Mouse (Mus musculus): ENCODE results near the gene Ccdc89.
A peak's percentile ranks its signal among the peaks of the same experiment; 100 is the strongest.

Gene Ccdc89

GRCm38 (mm10) chr7:90426020-90427001 is at the start of gene Ccdc89:
Gene Ccdc89, plus strand, starts transcription at chr7:90426577.
- DNase-seq (ENCODE audit: low spot score in 2 of 2): peak in 1 of 2 experiments; percentile 50

GRCm38 (mm10) chr7:90384411-90384810 is 42.0 kb upstream of the Ccdc89 start:
- no peak for DNase-seq (ENCODE audit: low spot score in 2 of 2)

GRCm38 (mm10) chr7:90386885-90387459 is 39.4 kb upstream of the Ccdc89 start:
- DNase-seq (ENCODE audit: low spot score in 2 of 2): no peak

DNA sequence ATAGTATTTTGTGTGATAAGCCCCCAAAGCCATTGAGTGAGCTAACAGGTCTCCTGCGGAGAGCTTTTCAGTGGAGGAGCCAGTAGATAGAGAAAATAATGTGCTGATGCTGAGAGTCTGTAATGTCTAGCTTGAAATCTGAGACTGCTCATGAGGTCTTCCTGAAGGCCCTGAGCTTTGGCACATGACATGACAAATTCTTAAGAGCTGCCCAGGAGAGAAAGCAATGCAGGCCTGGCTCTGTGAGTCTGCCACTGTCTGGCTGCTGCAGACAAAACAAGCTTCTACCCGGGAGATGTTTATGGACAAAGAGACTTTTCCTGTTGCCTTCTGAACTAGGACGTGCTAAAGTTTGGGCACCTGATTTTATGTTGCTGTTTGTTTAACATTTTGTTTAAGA is 36.6 kb upstream of the Ccdc89 start:
- no peak for DNase-seq (ENCODE audit: low spot score in 2 of 2)

DNA sequence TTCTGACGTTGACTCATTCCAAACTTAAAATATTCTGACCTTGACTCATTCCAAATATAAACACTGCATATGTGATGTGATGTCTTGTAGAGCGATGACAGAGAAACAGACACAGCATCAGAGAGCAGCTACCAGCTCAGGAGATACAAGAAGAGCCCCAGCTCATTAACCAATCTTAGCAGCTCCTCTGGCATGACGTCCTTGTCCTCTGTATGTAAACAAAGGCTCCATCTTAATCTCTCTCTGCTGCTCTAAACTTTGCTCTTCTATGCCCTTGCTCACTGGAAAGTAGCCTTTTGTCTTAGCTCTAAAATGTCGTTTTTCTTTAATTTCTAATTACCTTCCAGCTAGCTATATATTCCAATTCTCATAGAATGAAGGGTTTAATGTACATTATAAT is 31.3 kb upstream of the Ccdc89 start:
- no peak for DNase-seq (ENCODE audit: low spot score in 2 of 2)

- DNase-seq (ENCODE audit: low spot score in 2 of 2): no peak
Observed at GRCm38 (mm10) chr7:90395928-90396327, 30.4 kb upstream of the Ccdc89 start.

GRCm38 (mm10) chr7:90409934-90410333 is 16.4 kb upstream of the Ccdc89 start:
- peak; percentile 35 to 73 for DNase-seq (ENCODE audit: low spot score in 2 of 2)

- no peak for DNase-seq (ENCODE audit: low spot score in 2 of 2)
Observed at GRCm38 (mm10) chr7:90427006-90427405, 629 bp downstream of the Ccdc89 start.

DNA sequence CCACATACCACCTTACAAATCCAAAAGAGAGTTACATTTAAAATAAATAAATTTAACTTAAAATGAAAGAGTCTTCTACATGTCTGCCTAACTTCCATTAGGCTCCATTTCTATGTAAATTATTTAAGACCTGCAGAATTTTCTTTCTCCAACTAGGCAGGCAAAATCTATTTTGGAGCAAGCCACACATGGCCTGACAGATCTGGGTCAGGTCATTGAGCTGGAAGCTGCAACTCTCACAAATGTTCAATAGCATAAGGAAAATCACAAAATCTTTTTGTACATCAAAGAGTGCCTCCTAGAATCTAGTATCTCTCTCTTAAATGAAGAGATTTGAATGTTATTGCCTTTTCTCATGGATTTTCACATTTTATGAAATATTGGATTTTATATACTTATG is 5.8 kb downstream of the Ccdc89 start:
- DNase-seq (ENCODE audit: low spot score in 2 of 2): no peak

DNA sequence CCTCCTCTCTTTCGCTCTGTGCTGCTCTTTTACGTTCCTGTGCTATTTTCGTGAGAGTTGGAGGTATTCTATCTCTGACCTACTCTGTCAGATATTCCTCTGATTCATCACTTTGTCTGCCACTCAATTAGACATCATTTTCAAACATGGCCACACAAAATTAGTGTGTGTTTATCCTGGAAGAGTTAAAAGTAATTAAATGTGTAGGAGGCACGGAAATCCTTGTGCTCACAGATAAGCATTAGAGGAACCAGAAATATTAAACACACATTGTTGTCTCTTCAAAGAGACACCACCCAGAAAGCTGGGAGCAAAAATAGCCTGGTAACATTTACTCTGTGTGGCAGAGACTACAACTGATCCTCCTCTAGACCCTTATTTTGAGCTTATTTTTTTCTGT is 13.7 kb downstream of the Ccdc89 start:
- DNase-seq (ENCODE audit: low spot score in 2 of 2): no peak

GRCm38 (mm10) chr7:90442070-90442469 is 15.7 kb downstream of the Ccdc89 start:
- no peak for DNase-seq (ENCODE audit: low spot score in 2 of 2)

DNA sequence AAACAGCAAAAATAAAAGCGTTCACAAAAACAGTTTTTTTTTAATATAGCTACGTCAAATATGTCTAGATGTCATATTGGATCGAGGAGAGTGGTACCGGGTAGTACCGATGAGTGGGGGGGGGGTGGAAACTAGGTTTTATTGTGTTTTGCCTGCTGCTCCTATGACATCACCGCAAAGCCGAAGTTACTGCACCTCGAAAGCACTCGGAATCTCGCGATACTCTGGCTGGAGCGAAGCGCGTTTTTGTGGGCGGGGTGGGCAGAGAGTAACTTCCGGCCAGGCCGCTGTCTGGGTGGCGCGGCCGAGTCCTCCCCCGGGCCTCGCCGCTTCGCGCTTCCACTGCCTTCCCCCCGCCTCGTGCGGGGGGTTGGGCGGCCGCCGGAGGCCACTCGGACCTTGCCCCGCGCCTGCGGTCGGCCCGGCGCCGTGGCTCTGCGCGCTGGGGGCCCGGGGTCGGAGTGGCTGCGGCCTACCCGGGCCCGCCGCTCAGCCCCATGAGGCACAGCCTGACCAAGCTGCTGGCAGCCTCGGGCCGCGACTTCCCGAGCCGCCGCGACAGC is 16.2 kb downstream of the Ccdc89 start, which contains the start of gene Crebzf:
TSS of gene Crebzf (plus strand) at position 212 of the 563 bp plus-strand sequence.
- peak; percentile 92 to 97 for DNase-seq (ENCODE audit: low spot score in 2 of 2)

DNA sequence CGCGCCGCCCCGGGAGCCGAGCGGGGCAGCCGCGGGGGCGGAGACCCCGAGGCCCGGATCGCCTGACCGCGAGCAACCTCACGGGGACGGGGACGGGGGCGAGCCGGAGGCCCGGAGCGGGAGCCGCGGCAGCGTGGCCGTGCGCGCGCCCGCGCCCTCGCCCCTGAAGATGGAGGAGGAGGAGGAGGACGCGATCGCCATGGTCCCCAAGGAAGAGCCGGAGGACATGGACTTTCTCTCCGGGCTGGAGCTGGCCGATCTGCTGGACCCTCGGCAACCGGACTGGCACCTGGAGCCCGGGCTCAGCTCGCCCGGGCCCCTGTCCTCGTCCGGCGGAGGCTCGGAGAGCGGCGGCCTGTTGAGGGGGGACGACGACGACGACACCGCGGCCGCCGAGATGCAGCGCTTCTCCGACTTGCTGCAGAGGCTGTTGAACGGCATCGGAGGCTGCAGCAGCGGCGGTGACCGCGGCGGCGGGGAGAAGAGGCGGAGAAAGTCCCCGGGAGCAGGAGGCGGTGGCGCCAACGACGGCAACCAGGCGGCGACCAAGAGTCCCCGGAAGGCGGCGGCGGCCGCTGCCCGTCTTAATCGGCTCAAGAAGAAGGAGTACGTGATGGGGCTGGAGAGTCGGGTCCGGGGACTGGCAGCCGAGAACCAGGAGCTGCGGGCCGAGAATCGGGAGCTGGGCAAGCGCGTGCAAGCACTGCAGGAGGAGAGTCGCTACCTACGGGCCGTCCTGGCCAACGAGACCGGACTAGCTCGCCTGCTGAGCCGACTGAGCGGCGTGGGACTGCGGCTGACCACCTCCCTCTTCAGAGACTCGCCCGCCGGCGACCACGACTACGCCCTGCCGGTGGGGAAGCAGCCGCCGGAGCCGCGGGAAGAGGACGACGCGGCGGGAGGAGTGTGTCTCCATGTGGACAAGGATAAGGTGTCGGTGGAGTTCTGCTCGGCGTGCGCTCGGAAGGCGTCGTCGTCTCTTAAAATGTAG is 17.0 kb downstream of the Ccdc89 start:
- peak; percentile 78 to 83 for DNase-seq (ENCODE audit: low spot score in 2 of 2)

DNA sequence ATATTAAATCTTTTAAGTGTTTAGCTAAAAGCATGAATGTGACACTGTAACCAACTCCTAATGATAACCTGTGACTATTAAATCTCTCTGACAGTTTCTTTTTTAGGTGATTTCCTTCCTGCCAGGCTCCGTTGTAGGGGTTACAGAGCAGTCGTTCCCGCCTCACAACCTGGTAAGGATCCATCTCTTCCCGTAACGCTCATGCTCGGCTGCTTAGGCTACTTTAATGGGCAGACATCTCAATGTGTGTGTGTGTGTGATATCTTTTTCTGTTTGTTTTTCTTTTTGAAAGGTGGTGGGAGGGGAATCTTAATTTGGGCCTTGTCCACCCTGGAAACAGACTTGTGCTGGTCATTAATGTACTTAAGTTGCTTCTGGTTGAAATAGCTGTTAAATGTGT is 17.8 kb downstream of the Ccdc89 start:
- DNase-seq (ENCODE audit: low spot score in 2 of 2): peak; percentile 22 to 25

DNA sequence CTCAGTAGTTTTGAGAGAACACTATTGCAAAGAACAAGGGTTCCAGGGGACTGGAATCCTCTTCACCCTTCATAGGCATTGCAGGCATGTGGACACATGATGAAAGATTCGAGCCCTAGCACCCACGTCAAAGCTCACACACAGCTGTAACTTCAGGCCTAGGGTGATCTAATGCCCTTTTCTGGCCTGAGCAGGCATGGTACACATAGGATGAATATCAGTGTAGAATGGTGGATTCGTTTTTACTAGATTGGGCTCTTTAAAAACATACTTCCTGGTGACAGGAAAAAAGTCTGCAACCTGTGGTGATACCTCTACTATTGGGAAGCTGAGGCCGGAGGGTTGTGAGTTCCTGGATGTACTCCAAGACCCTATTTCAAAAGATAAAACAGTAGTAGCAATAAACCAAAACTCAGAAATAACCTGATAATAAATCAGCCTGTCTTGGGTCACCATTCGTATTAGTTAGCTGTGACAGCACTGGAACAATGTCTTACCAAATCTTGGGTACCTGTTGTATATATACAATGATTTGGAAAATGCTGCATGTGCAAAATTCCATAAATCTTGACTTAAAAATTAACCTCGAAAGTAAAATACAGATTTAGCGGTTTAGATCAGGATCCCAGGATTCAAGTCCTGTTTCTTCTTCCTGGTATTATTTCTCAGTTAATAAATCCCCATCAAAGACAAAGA is 29.9 kb downstream of the Ccdc89 start:
- DNase-seq (ENCODE audit: low spot score in 2 of 2): no peak

- DNase-seq (ENCODE audit: low spot score in 2 of 2): peak; percentile 66 to 78
Observed at GRCm38 (mm10) chr7:90456845-90457468, 30.6 kb downstream of the Ccdc89 start, which contains the start of gene Tmem126a. Gene Tmem126a, minus strand, starts transcription at chr7:90457229.

DNA sequence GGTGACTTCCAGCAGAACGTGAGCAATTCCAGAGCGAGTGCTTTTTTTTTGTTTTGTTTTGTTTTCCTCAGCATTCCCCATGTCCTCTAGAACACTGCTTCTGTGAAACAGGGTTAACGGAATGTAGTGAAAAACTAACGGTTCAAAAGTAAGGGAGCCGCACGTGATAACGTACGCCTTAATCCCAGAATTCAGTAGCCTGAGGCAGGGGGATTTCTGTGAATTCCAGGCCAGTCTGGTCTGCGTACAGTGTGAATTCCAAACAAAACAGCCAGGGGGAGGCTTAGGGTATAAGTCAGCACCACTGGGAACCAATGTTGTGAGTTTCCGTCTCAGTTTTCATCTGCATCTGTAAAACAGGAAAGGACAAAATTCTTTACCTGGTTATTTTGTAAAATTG is 31.1 kb downstream of the Ccdc89 start:
- DNase-seq (ENCODE audit: low spot score in 2 of 2): no peak

DNA sequence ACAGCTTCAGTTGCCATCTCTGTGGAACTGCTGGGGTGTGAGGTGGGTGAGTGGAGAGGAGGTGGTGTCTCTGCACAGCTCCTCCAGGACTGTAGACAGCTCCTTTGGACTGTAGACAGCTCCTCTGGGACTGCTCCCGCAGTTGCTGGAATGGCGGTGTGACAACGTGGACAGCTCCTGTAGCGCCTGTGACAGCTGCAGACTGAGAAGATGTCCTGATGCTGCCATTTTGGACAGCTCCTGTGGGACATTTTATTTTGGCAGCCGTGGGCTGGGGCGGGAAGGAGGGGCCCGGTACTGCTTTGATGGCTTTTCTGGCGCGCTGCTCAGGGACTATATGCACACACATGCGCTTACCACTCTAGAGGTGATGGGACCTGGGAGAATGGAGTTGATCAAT is 34.0 kb downstream of the Ccdc89 start:
- DNase-seq (ENCODE audit: low spot score in 2 of 2): no peak

DNA sequence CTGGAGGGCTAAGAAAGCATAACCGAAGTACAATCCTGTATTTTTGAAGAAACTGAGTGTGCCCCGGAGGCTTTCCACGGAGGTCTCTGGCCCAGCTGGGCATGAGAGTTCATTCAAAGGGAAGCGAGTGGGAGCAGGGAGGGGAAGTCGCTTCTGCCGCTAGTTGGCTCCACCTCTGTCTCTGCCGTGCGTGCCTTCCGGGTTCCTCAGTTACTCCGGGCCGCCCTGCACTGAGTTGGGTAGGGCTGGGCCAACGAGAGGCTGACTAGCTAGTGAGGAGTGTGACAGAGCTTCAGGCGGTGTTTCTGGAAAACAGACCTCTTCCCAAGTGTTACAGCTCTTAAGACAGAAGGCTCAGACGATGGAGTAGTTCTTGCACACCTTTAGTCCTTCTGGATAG is 34.6 kb downstream of the Ccdc89 start:
- peak; percentile 23 to 67 for DNase-seq (ENCODE audit: low spot score in 2 of 2)

- no peak for DNase-seq (ENCODE audit: low spot score in 2 of 2)
Observed at GRCm38 (mm10) chr7:90461441-90461840, 35.1 kb downstream of the Ccdc89 start.
